Mouse (Mus musculus) ovary, postnatal 36 days (tissue): ENCODE measurements around the gene Rpl21.

Source experiments
- DNase-seq: peaks from one replicate; pipeline ENCODE4 v3.0.0; 2022; ENCODE audit warnings: low spot score, mixed read lengths

Rpl21 gene

GRCm38 (mm10) chr5:146833673-146834201 lies 1.0 kb downstream of the Rpl21 start:
- no peak for DNase-seq

- DNase-seq, result no peak
Observed at GRCm38 (mm10) chr5:146834959-146835358, 2.3 kb downstream of the Rpl21 start.

GRCm38 (mm10) chr5:146837967-146838720 lies 5.5 kb downstream of the Rpl21 start:
- no peak for DNase-seq

GRCm38 (mm10) chr5:146838836-146839648 lies 6.4 kb downstream of the Rpl21 start:
- no peak for DNase-seq

- DNase-seq, result no peak
Observed at GRCm38 (mm10) chr5:146839760-146840159, 7.1 kb downstream of the Rpl21 start.

- no peak for DNase-seq
Observed at GRCm38 (mm10) chr5:146840422-146840821, 7.7 kb downstream of the Rpl21 start.

GRCm38 (mm10) chr5:146841301-146841700 lies 8.6 kb downstream of the Rpl21 start:
- no peak for DNase-seq

- no peak for DNase-seq
Observed at GRCm38 (mm10) chr5:146841996-146842395, 9.3 kb downstream of the Rpl21 start.

GRCm38 (mm10) chr5:146844301-146844941 lies 11.7 kb downstream of the Rpl21 start:
- no peak for DNase-seq

GRCm38 (mm10) chr5:146844945-146845365 lies 12.3 kb downstream of the Rpl21 start, which contains the start of gene Rasl11a:
Gene Rasl11a (plus strand): TSS chr5:146845071.
- DNase-seq, result peak; percentile 87

GRCm38 (mm10) chr5:146846489-146846888 lies 13.8 kb downstream of the Rpl21 start:
- no peak for DNase-seq

GRCm38 (mm10) chr5:146848936-146849582 lies 16.4 kb downstream of the Rpl21 start:
- no peak for DNase-seq

GRCm38 (mm10) chr5:146856106-146856505 lies 23.4 kb downstream of the Rpl21 start:
- DNase-seq, result no peak

- no peak for DNase-seq
Observed at GRCm38 (mm10) chr5:146857620-146858019, 24.9 kb downstream of the Rpl21 start.

GRCm38 (mm10) chr5:146858772-146859171 lies 26.1 kb downstream of the Rpl21 start:
- no peak for DNase-seq

GRCm38 (mm10) chr5:146859246-146859645 lies 26.6 kb downstream of the Rpl21 start:
- no peak for DNase-seq

GRCm38 (mm10) chr5:146860222-146860998 lies 27.7 kb downstream of the Rpl21 start:
- peak; percentile 13 for DNase-seq

GRCm38 (mm10) chr5:146861588-146861987 lies 28.9 kb downstream of the Rpl21 start:
- no peak for DNase-seq

- no peak for DNase-seq
Observed at GRCm38 (mm10) chr5:146865511-146865910, 32.8 kb downstream of the Rpl21 start.

- DNase-seq, result no peak
Observed at GRCm38 (mm10) chr5:146866277-146866676, 33.6 kb downstream of the Rpl21 start.
